Mouse (Mus musculus) gastrocnemius, postnatal 25 days (tissue): ENCODE results near the gene Fam129c. TPM values are rescaled to one million over a fixed set of nuclear protein-coding genes. Genes with fewer than 3 reads are reported as not detected.
A peak's percentile ranks its signal among the peaks of the same experiment; 100 is the strongest.

Source experiments
- DNase-seq: peaks from one replicate; pipeline ENCODE4 v3.0.0; 2022
- total RNA-seq, 2 experiments: library from RNA; stranded (reverse); gene quantifications; 1 replicate in 1 of 2; 2 replicates in 1 of 2; pipeline ENCODE4 v1.2.3; 2021

Fam129c gene
- total RNA-seq, 2 experiments from 2014 or later = 0.29 to 0.38 TPM

- peak; percentile 96 for DNase-seq
Measured at GRCm38 (mm10) chr8:71610822-71611651, 13.6 kb downstream of the Fam129c start, which contains the start of gene Colgalt1. Gene Colgalt1 (plus strand): TSS chr8:71610998.

- no peak for DNase-seq
Measured at GRCm38 (mm10) chr8:71612141-71612540, 14.7 kb downstream of the Fam129c start.

GRCm38 (mm10) chr8:71613418-71613817, 16.0 kb downstream of the Fam129c start:
- no peak for DNase-seq

- DNase-seq = peak; percentile 74
Measured at GRCm38 (mm10) chr8:71619786-71620185, 22.3 kb downstream of the Fam129c start.

- DNase-seq = no peak
Measured at GRCm38 (mm10) chr8:71625088-71625487, 27.6 kb downstream of the Fam129c start.

- no peak for DNase-seq
Measured at GRCm38 (mm10) chr8:71626753-71627152, 29.3 kb downstream of the Fam129c start.

- DNase-seq = no peak
Measured at GRCm38 (mm10) chr8:71627265-71628099, 30.0 kb downstream of the Fam129c start.

- no peak for DNase-seq
Measured at GRCm38 (mm10) chr8:71628396-71629095, 31.1 kb downstream of the Fam129c start.

GRCm38 (mm10) chr8:71629096-71629697, 31.7 kb downstream of the Fam129c start:
- DNase-seq = peak; percentile 91

GRCm38 (mm10) chr8:71629781-71630212, 32.3 kb downstream of the Fam129c start:
- peak; percentile 19 for DNase-seq

- no peak for DNase-seq
Measured at GRCm38 (mm10) chr8:71630761-71631160, 33.3 kb downstream of the Fam129c start.

- DNase-seq = no peak
Measured at GRCm38 (mm10) chr8:71631897-71632296, 34.4 kb downstream of the Fam129c start.

GRCm38 (mm10) chr8:71633164-71633563, 35.7 kb downstream of the Fam129c start:
- peak; percentile 61 for DNase-seq

GRCm38 (mm10) chr8:71633981-71634667, 36.7 kb downstream of the Fam129c start:
- DNase-seq = no peak

- DNase-seq = no peak
Measured at GRCm38 (mm10) chr8:71637149-71638095, 40.0 kb downstream of the Fam129c start.

GRCm38 (mm10) chr8:71638321-71638720, 40.9 kb downstream of the Fam129c start:
- no peak for DNase-seq

GRCm38 (mm10) chr8:71639318-71639717, 41.9 kb downstream of the Fam129c start:
- no peak for DNase-seq

- no peak for DNase-seq
Measured at GRCm38 (mm10) chr8:71645510-71645909, 48.1 kb downstream of the Fam129c start.

GRCm38 (mm10) chr8:71654600-71654999, 57.2 kb downstream of the Fam129c start:
- DNase-seq = no peak
